12 mouse cellular contexts compared by ENCODE assay signal in the genomic region with DNA sequence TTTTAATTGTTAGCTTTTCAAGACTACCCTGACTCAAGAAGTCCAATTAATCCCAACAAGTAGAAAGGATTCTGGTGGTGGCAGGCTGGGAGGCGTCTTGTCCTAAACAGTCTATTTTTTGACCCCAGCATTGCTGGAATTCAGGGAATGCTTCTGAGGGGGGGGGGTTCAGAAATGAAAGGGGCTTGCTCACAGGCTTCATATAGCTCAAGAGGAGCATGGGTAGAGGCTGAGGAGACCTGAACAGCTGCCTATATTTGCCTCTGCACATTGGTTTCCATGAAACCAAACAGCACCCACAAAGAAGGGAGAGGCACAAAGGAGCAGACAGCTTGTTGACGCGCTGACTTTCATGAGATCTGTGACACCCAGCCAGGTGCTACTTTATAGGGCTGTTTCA.
"Had no signal": no experiment of that assay in that cellular context is flagged by ENCODE, and none has a peak within 500 bp of the region (broad histone marks: within the 10 kb centered on the region; RNA-seq: fewer than 3 reads in every experiment).

No protein-coding gene starts in this region.

- H3K4me1 ChIP-seq: liver, embryonic 15.5 days; megakaryocyte, embryonic 14.5 days; midbrain, embryonic 15.5 days; neural tube, embryonic 12.5 days had no signal

- H3K9me3 ChIP-seq: liver, embryonic 15.5 days; midbrain, embryonic 15.5 days; neural tube, embryonic 12.5 days had no signal

- H3K9ac ChIP-seq: liver, embryonic 15.5 days; midbrain, embryonic 15.5 days; neural tube, embryonic 12.5 days had no signal

- DNase-seq: lung, adult 2 months; right cerebral cortex, postnatal 4 days; thymus, adult 18-20 months; thymus, postnatal 14 days had no signal

- H3K4me2 ChIP-seq: liver, embryonic 11.5 days; liver, embryonic 15.5 days; midbrain, embryonic 11.5 days; midbrain, embryonic 15.5 days; neural tube, embryonic 12.5 days had no signal

- H3K4me3 ChIP-seq: left cerebral cortex, adult 2 months; liver, embryonic 15.5 days; megakaryocyte, embryonic 14.5 days; midbrain, embryonic 15.5 days; neural tube, embryonic 12.5 days had no signal

- H3K36me3 ChIP-seq: liver, embryonic 15.5 days; midbrain, embryonic 15.5 days; neural tube, embryonic 12.5 days had no signal

- H3K27me3 ChIP-seq: liver, embryonic 15.5 days; megakaryocyte, embryonic 14.5 days; midbrain, embryonic 15.5 days; neural tube, embryonic 12.5 days had no signal

- H3K27ac ChIP-seq: left cerebral cortex, adult 2 months; liver, embryonic 15.5 days; macrophage; midbrain, embryonic 15.5 days; neural tube, embryonic 12.5 days had no signal

- ATAC-seq: midbrain, embryonic 15.5 days had no signal
